Mouse (Mus musculus): ENCODE results near the gene Cdkn1b.

Gene Cdkn1b

DNA sequence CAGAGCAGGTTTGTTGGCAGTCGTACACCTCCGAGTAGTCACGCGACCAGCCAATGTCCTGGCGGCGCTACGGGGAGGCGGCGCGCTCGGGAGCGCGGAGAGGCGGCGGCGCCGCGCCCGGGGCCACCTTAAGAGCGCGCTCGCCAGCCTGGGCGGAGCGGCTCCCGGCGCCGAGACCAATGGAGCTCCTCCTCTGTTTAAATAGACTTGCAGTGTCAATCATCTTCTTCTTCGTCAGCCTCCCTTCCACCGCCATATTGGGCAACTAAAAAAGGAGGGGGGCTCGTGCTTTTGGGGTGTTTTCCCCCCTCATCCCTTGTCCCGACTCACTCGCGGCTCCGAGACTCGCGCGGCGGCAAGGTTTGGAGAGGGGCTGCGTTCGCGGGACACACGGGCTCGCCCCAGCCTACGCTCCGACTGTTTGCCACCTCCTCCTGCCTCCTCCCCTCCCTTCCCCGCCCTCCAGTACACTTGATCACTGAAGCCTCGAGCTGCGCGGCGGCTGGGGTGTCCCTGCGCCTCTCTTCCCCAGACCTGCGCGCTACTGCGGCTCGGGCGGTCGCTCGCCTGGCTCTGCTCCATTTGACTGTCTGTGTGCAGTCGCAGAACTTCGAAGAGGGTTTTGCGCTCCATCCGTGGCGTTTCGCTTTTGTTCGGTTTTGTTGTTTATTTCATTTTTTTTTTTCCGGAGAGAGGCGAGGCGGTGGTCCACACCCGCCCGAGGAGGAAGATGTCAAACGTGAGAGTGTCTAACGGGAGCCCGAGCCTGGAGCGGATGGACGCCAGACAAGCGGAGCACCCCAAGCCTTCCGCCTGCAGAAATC, at the start of gene Cdkn1b:
Gene Cdkn1b, plus strand, starts transcription at position 212 of the 824 bp plus-strand sequence.
- DNase-seq (ENCODE audit: extremely low read depth, low read depth, low spot score) = no peak

DNA sequence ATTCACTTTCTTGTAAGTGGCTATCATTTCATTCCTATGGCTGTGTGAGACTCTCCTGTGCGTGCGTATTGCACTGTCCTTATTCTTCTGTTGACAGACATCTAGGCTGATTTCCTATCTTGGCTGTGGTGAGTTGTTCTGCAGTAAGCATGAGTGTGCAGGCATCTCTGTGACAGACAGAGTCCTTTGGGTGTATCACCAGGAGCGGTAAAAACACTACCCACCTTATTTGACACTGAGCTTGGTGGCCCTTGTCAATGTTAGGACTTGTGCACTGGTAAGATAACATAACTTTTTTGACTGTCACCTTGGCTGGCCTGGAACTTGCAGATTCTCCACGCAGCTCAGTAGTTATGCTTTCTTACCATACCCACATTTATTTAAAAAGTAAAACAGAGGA, 49.3 kb upstream of the Cdkn1b start:
- DNase-seq (ENCODE audit: extremely low read depth, low read depth, low spot score) = no peak

DNA sequence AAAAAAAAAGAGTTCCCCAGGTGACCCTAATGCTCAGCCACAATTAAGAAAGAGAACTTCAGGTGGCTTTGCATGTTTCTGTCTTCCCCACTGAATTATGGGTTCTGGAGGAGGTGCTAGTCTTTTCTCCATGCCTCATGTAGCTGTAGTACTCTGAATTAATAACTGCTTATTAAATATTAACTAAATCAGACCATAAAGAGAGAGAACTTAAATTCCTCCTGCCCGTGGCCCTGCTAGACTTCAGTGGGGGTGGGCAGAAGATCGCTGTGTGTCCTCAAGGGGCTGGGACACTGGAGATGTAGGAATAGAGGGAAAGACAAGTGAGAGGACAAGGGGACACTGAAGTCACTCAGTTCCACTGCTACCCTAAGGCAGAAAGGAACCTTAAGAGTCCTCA, 48.0 kb upstream of the Cdkn1b start:
- DNase-seq (ENCODE audit: extremely low read depth, low read depth, low spot score) = no peak

DNA sequence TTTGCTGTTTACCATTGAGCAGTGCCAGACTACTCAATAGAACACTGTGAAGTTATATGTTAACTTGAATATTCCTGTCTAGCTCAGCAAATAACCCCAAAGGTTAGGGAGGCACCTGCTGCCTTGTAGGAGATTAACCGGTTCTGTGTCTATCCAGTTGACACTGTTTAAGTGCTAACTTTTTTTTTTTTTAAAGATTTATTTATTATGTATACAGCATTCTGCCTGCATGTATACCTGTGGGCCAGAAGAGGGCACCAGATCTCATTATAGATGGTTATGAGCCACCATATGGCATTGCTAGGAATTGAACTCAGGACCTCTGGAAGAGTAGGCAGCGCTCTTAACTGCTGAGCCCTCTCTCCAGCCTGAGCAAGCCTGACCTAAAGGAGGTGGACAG, 47.2 kb upstream of the Cdkn1b start:
- no peak for DNase-seq (ENCODE audit: extremely low read depth, low read depth, low spot score)

DNA sequence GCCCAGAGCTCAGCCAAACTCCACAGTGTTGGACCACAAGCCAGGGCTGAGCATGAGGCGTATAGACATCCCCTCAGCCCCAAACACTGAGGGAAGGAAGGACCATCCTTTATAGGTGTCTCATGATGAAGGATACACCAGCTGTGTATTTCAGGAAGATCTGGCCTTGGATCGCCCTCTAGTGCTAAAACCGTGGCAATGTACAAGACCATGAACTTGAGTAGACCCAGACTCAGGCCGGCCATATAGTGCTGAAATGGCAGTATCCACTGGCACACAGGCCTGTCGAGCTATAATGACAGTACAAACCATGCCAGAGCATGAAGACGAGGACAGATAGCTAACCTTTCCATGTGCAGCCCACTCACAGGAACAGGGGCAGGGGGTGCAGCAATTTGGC, 43.4 kb upstream of the Cdkn1b start:
- no peak for DNase-seq (ENCODE audit: extremely low read depth, low read depth, low spot score)

DNA sequence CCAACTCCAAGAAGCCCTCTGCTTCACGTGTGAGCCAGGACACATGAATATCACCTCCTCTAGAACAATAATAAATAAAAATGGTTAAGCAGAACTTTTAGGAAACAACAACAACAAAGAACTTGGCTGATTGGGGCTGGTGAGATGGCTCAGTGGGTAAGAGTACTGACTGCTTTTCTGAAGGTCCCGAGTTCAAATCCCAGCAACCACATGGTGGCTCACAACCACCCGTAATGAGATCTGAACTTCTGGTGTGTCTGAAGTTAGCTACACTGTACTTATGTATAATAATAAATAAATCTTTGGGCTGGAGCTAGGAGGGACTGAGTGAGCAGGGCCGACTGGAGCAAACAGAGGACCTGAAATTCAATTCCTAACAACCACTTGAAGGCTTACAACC, 42.9 kb upstream of the Cdkn1b start:
- no peak for DNase-seq (ENCODE audit: extremely low read depth, low read depth, low spot score)

DNA sequence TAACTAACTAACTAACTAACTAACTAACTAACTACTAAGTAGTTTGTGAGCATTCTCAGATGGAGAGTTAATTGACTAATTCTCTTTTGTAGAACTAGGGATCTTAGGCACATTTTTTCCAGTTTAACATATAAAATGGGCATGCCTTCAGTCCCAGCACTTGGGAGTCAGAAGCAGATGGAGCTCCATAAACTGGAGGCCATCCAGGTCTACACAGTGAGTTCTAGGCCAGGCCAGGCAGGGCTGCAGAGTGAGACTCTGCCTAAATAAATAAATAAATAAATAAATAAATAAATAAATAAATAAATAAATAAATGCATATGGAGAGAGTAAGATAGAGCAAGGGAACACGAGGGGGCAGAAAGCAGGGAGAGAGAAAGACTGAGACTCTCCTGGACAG, 42.3 kb upstream of the Cdkn1b start:
- no peak for DNase-seq (ENCODE audit: extremely low read depth, low read depth, low spot score)

DNA sequence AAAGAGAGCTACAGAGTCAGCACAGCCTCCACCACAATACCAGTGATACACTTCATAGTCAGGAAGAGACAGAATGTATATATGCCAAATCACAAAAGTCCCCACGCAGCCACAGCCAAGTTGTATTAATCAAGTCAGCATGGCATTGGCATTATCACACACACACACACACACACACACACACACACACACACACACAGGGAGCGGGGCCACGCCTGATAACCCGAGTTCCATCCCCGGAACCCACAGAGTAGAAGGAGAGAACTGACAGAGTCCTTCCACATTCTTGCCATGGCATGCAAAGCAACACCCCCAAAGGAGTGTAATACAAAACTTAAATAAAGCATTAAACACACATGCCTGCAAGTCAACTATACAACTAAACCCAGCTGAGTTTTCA, 40.6 kb upstream of the Cdkn1b start:
- DNase-seq (ENCODE audit: extremely low read depth, low read depth, low spot score) = no peak

DNA sequence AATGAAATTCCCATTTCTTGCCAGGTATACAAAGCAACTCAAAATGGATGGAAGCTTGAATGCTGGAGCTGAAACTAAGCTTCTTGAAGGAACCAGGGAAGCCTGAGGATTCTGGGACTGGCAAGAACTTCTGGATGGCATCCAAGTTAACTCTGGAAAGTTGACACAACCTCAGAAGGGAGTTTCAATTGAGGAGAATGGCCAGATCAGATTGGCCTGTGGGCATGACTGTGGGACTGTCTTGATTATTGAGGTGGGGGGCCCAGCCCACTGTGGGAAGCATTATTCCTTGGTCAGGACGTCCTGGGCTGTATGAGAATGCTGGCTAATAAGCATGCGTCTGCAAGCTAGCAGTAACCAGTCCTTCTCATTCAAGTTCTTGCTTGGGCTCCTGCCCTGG, 40.2 kb upstream of the Cdkn1b start:
- no peak for DNase-seq (ENCODE audit: extremely low read depth, low read depth, low spot score)

DNA sequence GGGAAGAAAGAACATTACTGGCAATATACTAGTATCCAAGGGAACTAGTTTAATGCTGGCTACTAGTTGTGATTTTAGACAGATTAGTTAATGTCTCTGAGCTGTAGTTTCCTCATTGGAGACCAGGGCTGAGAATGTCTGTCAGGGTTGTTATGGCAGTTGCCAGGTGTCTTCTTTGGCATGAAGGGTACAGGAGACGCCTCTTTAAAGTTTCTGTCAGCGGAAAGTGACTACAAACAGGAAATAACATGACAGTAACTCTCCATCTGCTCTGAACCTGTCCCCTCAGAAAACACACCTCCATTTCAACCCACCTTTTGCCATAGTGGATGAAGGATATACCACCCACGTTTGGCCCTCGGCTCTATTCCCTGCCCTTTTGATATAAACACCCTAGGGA, 36.5 kb upstream of the Cdkn1b start:
- DNase-seq (ENCODE audit: extremely low read depth, low read depth, low spot score) = no peak

DNA sequence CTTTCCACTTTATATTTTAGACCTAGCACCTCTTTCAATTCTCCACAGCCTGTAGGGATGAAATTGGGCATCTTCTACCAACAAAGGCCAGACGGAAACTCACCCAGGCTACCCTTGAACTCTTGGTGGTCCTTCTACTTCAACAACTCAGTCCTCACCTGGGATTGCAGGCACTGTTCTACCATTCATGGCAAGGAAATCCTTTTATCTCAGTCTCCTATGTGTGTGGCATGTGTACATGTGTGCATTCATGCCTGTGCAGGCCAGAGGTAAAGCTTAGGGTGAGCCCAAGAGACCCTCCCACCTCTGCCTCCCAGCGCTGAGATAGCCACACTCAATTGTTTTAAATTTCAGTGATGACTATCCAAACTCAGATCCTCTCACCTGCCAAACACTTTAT, 34.7 kb upstream of the Cdkn1b start:
- no peak for DNase-seq (ENCODE audit: extremely low read depth, low read depth, low spot score)

DNA sequence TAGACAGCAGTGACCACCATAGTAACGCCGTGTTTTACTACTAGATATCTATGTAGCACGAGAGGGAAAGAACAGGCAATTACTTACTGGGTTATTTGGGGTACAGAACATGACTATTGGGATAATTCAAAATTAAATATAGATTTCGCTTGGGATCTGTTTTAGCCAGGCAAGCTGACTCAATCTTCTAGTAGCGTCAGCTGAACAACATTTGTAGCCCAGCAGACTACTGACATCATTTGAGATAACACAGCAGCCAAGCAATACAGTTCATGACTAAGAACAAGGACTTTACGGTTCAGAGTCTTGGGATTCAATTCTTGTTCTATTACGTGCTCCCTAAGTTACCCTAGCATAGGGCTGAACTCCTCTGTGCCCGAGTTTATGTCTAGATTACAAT, 33.7 kb upstream of the Cdkn1b start:
- DNase-seq (ENCODE audit: extremely low read depth, low read depth, low spot score) = no peak

DNA sequence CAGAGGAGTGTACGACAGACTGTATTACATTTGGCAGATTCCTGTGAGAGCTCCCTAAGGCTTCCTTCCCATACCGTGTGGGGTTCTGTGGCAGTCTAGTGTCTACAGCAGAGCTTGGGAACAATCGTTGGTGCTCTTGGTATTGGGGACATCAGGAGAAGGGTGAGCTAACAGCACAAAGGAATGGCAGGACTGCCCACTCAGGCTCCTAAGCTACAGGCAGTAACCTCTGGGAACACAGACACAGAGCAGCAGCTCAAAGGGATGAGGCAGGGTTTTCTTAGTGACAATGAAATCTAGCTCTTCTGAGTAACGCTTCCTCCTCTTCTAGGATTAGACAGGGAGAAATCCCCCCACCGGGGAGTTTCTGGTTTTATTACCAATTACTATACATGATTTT, 33.2 kb upstream of the Cdkn1b start:
- DNase-seq (ENCODE audit: extremely low read depth, low read depth, low spot score) = no peak

DNA sequence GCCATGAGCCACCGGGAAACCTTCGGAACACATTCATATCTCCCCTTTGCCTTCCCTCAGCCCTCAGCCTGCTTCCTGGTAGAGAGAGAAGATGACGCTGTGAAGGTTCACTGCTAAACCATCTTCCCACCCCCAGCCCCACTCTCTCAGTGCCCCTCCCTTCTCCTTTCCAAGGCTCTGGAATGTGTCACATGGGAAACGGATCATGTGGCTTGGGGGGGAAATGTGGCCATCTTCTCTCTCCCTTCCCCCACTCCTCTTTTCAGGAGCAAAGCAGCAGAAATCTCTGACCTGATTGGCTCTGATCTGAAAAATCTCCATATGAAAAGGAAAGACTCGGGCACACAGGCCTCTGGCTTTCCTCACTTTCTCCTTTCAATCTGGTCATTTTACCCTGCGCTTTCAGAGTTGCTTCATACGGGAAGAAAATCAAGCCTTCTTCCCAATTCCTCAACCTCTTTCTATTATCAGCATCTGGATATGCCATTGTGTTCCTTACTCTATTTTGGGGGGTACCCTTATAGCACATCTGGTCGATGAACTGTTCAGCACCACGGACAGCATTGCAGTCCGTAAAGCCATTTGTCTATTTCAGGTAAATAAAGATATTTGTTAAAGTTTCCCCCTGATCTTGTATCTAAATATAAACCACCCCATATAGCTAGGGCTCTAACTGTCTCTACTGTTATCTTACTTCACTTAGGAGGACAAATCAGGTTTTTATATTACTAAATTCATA, 32.3 kb upstream of the Cdkn1b start:
- no peak for DNase-seq (ENCODE audit: extremely low read depth, low read depth, low spot score)

DNA sequence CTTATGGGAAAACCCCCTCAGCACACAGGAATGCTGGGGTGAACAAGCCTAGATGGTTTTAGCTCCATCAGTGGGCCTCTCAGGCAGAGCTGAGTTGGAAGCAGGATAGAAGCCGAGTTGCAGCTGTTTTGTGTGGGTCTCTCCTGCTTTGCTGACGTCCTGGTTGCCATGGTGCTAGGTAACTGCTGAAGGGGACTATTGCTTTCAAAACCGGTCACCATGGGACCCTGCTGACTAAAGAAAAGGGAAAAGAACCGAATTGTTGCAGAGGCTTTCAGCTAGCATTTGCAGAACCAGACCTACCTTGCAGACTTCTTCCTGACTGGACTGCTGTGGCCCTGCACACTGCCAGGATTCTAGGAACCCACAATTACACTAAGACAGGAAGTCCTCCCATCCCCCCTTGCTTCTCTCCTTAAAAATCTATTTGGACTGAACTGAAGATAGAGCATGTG, 31.6 kb upstream of the Cdkn1b start:
- DNase-seq (ENCODE audit: extremely low read depth, low read depth, low spot score) = no peak

DNA sequence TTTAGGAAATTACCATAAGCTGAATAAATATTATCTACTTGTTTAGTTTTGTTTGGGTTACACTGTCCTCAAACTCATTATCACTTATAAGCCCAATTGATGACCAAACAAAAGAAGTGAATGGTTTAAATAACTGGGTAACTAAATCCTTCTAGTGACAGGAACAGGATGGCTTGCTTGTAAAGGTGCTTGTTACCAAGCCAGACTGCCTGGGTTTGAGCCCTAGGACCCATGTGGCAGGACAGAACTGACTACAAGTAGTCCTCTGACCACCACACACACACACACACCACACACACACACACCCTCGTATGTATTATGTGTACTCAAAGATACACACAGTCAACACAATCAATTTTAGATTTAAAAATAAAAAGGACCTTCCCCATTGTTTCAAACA, 30.4 kb upstream of the Cdkn1b start:
- no peak for DNase-seq (ENCODE audit: extremely low read depth, low read depth, low spot score)

DNA sequence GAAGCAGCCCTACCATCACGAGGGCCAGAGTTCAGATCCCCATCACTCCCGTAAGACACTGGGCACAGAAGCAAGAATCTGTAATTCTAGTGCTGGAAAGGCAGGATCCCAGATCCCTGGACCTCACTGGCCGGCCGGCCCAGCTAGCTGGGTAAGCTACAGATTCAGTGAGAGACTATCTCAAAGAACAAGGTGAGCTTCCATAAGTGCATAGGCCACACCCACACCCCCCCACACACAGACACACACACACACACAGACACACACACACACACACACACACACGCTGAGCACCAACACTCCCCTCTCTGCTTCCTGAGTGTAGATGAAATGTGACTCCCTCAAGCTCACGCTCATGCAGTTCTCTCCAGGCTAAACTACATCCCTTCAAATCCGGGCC, 29.8 kb upstream of the Cdkn1b start:
- DNase-seq (ENCODE audit: extremely low read depth, low read depth, low spot score) = no peak

DNA sequence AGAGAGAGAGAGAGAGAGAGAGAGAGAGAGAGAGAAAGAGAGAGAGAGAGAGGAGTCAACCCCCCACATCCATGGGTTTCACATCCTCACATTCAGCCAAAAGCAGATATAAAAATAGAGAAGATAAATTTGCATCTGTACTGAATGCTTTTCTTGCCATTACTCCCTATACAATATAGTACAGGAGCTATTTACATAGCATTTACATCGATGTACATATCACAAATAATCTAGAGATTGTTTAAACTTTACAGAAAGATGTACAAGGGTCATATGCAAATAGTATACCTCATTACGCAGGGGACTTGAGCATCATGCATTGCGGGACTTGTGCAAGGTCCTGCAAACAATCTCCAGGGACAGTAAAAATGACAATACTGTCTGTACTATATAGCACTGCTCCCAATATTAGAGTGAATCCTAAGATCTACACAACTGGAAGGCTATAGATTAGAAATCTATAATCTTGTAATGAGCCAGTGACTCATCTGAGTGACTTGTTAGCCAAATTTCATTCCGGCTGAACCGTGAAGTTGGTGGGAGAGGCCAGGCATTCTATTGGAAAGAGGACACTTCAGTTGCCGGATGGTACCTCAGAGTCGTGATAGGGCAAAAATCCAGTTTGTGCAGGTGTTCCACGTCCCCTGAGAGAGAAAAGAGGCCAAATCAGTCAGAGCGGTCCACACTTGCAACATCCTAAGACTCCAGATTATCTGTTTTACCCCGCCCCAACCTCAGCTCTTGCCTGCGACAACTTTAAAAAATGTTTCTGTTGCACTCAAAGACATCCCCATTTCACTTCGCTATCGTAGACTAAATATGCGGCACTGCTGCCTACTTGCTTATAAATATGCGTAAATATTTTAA, 23.4 kb upstream of the Cdkn1b start:
- no peak for DNase-seq (ENCODE audit: extremely low read depth, low read depth, low spot score)

DNA sequence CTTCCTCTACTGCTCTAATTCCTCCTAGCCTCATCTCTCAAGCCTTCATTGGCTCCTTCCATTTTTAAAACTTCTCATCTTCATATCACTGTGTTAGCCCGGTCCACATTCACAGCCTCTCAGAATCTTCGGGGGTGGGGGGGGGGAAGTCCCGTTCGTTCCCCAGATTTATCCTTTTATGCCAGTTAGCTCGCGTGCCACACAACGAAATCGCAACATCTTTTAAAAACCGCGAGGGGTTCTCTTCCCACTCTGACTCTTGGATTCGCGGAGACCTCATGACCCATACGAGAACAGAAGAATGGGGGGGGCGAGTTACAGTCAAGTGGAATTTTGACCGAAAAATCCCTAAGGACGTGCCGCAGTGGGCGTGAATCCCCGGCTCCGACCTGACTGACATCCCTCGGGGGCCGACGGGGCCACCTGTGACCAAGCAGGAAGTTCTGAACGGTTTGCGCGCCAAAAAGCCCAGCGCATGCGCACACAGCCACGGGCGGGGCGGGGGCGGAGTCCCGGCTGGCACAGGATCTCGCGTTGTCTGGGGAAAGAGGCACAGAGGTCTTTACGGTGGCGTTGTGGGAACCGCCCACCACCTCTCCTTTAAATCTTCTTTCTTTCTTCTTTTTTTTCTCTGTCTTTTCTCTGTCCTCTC, 22.6 kb upstream of the Cdkn1b start:
- no peak for DNase-seq (ENCODE audit: extremely low read depth, low read depth, low spot score)

DNA sequence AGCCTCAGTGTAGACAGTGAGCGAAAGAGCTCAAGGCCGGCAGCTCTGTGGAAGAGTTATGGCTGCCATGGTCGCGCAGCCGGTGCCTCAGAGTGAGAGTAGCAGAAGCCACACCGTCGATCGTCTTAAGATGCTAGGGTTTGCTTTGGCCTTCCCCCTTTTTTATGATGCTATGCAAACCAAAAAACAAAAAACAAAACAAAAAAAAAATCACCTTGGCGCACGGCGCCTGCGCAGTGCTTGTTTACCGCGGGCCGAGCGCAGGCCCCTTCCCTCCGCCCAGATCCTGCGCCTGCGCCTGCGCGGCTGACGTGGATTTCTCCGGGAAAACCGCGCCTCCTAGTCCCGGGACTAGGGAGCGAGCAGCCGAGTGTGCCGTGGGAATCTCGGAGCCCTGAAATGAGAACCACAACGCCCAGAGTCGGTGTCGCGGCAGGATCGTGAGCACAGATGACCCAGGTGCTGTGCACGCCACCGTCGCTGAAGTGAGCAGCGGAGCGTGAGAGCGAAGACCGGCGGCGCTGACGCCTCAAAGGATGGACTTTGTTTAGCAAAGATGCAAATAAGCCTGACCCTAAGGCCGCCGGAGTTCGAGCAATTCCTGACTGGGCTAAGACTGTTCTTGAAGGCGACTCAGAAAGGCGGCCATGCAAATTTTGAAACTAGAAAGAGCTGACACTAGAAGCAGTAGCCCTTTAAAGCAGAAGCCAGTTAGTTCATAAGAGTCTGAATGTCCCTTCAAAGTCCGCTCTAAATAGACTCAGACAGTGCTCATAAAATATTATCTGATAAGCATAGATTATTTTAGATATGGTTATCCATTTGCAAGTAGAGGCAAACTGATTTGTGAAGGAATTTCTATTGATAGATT, 21.9 kb upstream of the Cdkn1b start, which contains the start of gene Gpr19:
Gene Gpr19, minus strand, starts transcription at position 484 of the 871 bp plus-strand sequence.
- DNase-seq (ENCODE audit: extremely low read depth, low read depth, low spot score) = no peak
